Mouse (Mus musculus): Measurements from ENCODE around the gene Abcb8. TPM values are rescaled to one million over a fixed set of nuclear protein-coding genes. Genes with fewer than 3 reads are reported as not detected.
A peak's percentile ranks its signal among the peaks of the same experiment; 100 is the strongest.

Gene Abcb8
- 39.9 and 44.9 TPM in 2 replicates for polyA plus RNA-seq (2015; fragmentation: Nextera tagmentation; extraction: Ambion mirVana)

GRCm38 (mm10) chr5:24393392-24393997 is at the start of gene Abcb8:
Gene Abcb8, plus strand, starts transcription at chr5:24393663.
- H3K4me2 ChIP-seq = peak within 1 kb of the TSS; percentile 66
- H3K27me3 ChIP-seq = peaks cover 13% of the 10 kb centered on the region
- peak within 1 kb of the TSS; percentile 60 for H3K4me3 ChIP-seq
- peak within 1 kb of the TSS; percentile 69 for H3K9ac ChIP-seq
- ATAC-seq (ENCODE audit: insufficient number of reproducible peaks, insufficient read depth, low FRiP score, low TSS enrichment, low read depth) = no peak
- 21% methylated on average over 7 of the region's 7 CpGs for WGBS
- peak within 1 kb of the TSS; percentile 49; the same call in 1 of the 2 replicates for H3K27ac ChIP-seq
- H3K4me1 ChIP-seq = peaks cover under 1% of the 10 kb centered on the region; the same call in 1 of the 2 replicates
- no peaks in the 10 kb centered on the region for H3K36me3 ChIP-seq
- no peaks in the 10 kb centered on the region for H3K9me3 ChIP-seq

GRCm38 (mm10) chr5:24343977-24344436 is 49.5 kb upstream of the Abcb8 start:
- Histone ChIP-seq H3K27ac (no peak overlapping the region), H3K9ac (no peak overlapping the region), H3K36me3 (no peaks in the 10 kb centered on the region), H3K9me3 (no peaks in the 10 kb centered on the region), H3K4me3 (no peak overlapping the region), H3K27me3 (peaks cover 54% of the 10 kb centered on the region), H3K4me1 (peaks cover 19% of the 10 kb centered on the region), H3K4me2 (no peak overlapping the region)
- 21% methylated on average over 2 of the region's 2 CpGs for WGBS
- ATAC-seq (ENCODE audit: insufficient number of reproducible peaks, insufficient read depth, low FRiP score, low TSS enrichment, low read depth) = no peak

GRCm38 (mm10) chr5:24344477-24345051 is 48.9 kb upstream of the Abcb8 start:
- no peaks in the 10 kb centered on the region for H3K36me3 ChIP-seq
- H3K9me3 ChIP-seq = no peaks in the 10 kb centered on the region
- no peak overlapping the region; the same call in 1 of the 2 replicates for H3K27ac ChIP-seq
- H3K9ac ChIP-seq = no peak overlapping the region
- no peak overlapping the region; the same call in 1 of the 2 replicates for H3K4me2 ChIP-seq
- peaks cover 60% of the 10 kb centered on the region for H3K27me3 ChIP-seq
- no peak overlapping the region for H3K4me3 ChIP-seq
- H3K4me1 ChIP-seq = peaks cover 19% of the 10 kb centered on the region
- 18% methylated on average over 12 of the region's 12 CpGs for WGBS
- ATAC-seq (ENCODE audit: insufficient number of reproducible peaks, insufficient read depth, low FRiP score, low TSS enrichment, low read depth) = no peak

- Histone ChIP-seq H3K4me3 (no peak overlapping the region), H3K9me3 (no peaks in the 10 kb centered on the region), H3K4me2 (no peak overlapping the region), H3K27me3 (peaks cover 77% of the 10 kb centered on the region), H3K9ac (no peak overlapping the region), H3K36me3 (no peaks in the 10 kb centered on the region), H3K4me1 (peaks cover 27% of the 10 kb centered on the region), H3K27ac (no peak overlapping the region)
- ATAC-seq (ENCODE audit: insufficient number of reproducible peaks, insufficient read depth, low FRiP score, low TSS enrichment, low read depth) = no peak
- 87% methylated on average over 7 of the region's 7 CpGs for WGBS
Measured at GRCm38 (mm10) chr5:24346313-24346712, 47.1 kb upstream of the Abcb8 start.

GRCm38 (mm10) chr5:24347186-24347875 is 46.1 kb upstream of the Abcb8 start:
- no peak overlapping the region for H3K4me2 ChIP-seq
- H3K9ac ChIP-seq = no peak overlapping the region
- 46% methylated on average over 7 of the region's 7 CpGs for WGBS
- H3K4me1 ChIP-seq = peaks cover 33% of the 10 kb centered on the region
- H3K9me3 ChIP-seq = no peaks in the 10 kb centered on the region
- H3K27me3 ChIP-seq = peaks cover 87% of the 10 kb centered on the region
- no peak for ATAC-seq (ENCODE audit: insufficient number of reproducible peaks, insufficient read depth, low FRiP score, low TSS enrichment, low read depth)
- H3K36me3 ChIP-seq = no peaks in the 10 kb centered on the region
- no peak overlapping the region for H3K27ac ChIP-seq
- H3K4me3 ChIP-seq = no peak overlapping the region

- Histone ChIP-seq H3K4me3 (peak overlapping the region; percentile 46), H3K36me3 (no peaks in the 10 kb centered on the region), H3K27me3 (peaks cover 95% of the 10 kb centered on the region), H3K9ac (0 out of 2 replicates have a peak overlapping the region, but pooled peaks have one; percentile 58), H3K4me1 (peaks cover 41% of the 10 kb centered on the region), H3K4me2 (peak overlapping the region; percentile 93), H3K9me3 (no peaks in the 10 kb centered on the region), H3K27ac (no peak overlapping the region)
- under 1% methylated on average over 40 of the region's 41 CpGs for WGBS
- ATAC-seq (ENCODE audit: insufficient number of reproducible peaks, insufficient read depth, low FRiP score, low TSS enrichment, low read depth) = 0 out of 2 replicates have a peak, but pooled peaks have one; percentile 38
Measured at GRCm38 (mm10) chr5:24348128-24348527, 45.3 kb upstream of the Abcb8 start.

GRCm38 (mm10) chr5:24348546-24348945 is 44.9 kb upstream of the Abcb8 start:
- Histone ChIP-seq H3K9ac (0 out of 2 replicates have a peak overlapping the region, but pooled peaks have one; percentile 58), H3K4me3 (peak overlapping the region; percentile 46), H3K4me1 (peaks cover 42% of the 10 kb centered on the region), H3K9me3 (no peaks in the 10 kb centered on the region), H3K27ac (no peak overlapping the region), H3K4me2 (peak overlapping the region; percentile 93), H3K36me3 (no peaks in the 10 kb centered on the region), H3K27me3 (peaks cover 99% of the 10 kb centered on the region)
- under 1% methylated on average over 29 of the region's 30 CpGs for WGBS
- no peak for ATAC-seq (ENCODE audit: insufficient number of reproducible peaks, insufficient read depth, low FRiP score, low TSS enrichment, low read depth)

- Histone ChIP-seq H3K4me3 (no peak overlapping the region), H3K9me3 (no peaks in the 10 kb centered on the region), H3K27me3 (peaks cover 97% of the 10 kb centered on the region), H3K9ac (no peak overlapping the region), H3K36me3 (no peaks in the 10 kb centered on the region), H3K4me2 (peak overlapping the region; percentile 100; the same call in 1 of the 2 replicates), H3K27ac (no peak overlapping the region), H3K4me1 (peaks cover 34% of the 10 kb centered on the region)
- 45% methylated on average over 3 of the region's 3 CpGs for WGBS
- ATAC-seq (ENCODE audit: insufficient number of reproducible peaks, insufficient read depth, low FRiP score, low TSS enrichment, low read depth) = no peak
Measured at GRCm38 (mm10) chr5:24350073-24350472, 43.4 kb upstream of the Abcb8 start.

GRCm38 (mm10) chr5:24350531-24351250 is 42.8 kb upstream of the Abcb8 start:
- Histone ChIP-seq H3K4me3 (peak overlapping the region; percentile 63), H3K4me2 (peak overlapping the region; percentile 100), H3K4me1 (peaks cover 34% of the 10 kb centered on the region), H3K27me3 (peaks cover 91% of the 10 kb centered on the region), H3K36me3 (no peaks in the 10 kb centered on the region), H3K9ac (peak overlapping the region; percentile 73), H3K9me3 (no peaks in the 10 kb centered on the region), H3K27ac (no peak overlapping the region)
- no peak for ATAC-seq (ENCODE audit: insufficient number of reproducible peaks, insufficient read depth, low FRiP score, low TSS enrichment, low read depth)
- 39% methylated on average over 15 of the region's 15 CpGs for WGBS

- Histone ChIP-seq H3K27ac (no peak within 1 kb of the TSS), H3K9ac (peak within 1 kb of the TSS; percentile 73), H3K9me3 (no peaks in the 10 kb centered on the region), H3K4me1 (peaks cover 34% of the 10 kb centered on the region), H3K4me2 (peak within 1 kb of the TSS; percentile 100), H3K27me3 (peaks cover 85% of the 10 kb centered on the region), H3K36me3 (no peaks in the 10 kb centered on the region), H3K4me3 (peak within 1 kb of the TSS; percentile 63)
- peak; percentile 18; the same call in 1 of the 2 replicates for ATAC-seq (ENCODE audit: insufficient number of reproducible peaks, insufficient read depth, low FRiP score, low TSS enrichment, low read depth)
- WGBS = under 1% methylated on average over 36 of the region's 53 CpGs
Measured at GRCm38 (mm10) chr5:24351278-24351677, 42.2 kb upstream of the Abcb8 start, which contains the start of gene Kcnh2. Gene Kcnh2, minus strand, starts transcription at chr5:24351604.

- peaks cover 81% of the 10 kb centered on the region for H3K27me3 ChIP-seq
Measured at GRCm38 (mm10) chr5:24351701-24352171, 41.7 kb upstream of the Abcb8 start.

More at GRCm38 (mm10) chr5:24351701-24352171, 41.7 kb upstream of the Abcb8 start:
- Histone ChIP-seq H3K27ac (no peak overlapping the region), H3K36me3 (no peaks in the 10 kb centered on the region), H3K4me2 (peak overlapping the region; percentile 100), H3K9ac (peak overlapping the region; percentile 73), H3K9me3 (no peaks in the 10 kb centered on the region), H3K4me3 (peak overlapping the region; percentile 63), H3K4me1 (peaks cover 34% of the 10 kb centered on the region)
- ATAC-seq (ENCODE audit: insufficient number of reproducible peaks, insufficient read depth, low FRiP score, low TSS enrichment, low read depth) = peak; percentile 71
- WGBS = under 1% methylated on average over 39 of the region's 41 CpGs

Measured in embryonic facial prominence, embryonic 13.5 days (tissue).